Mouse (Mus musculus): ENCODE data around the gene Plg.

GRCm38 (mm10) chr17:12335115-12335514 is 43.3 kb upstream of the Plg start:
- TF ChIP-seq CTCF (IDR thresholded peaks at IDR 0.05; ENCODE audit: low read depth, low read length), result no peak
- TF ChIP-seq POLR2A (IDR thresholded peaks at IDR 0.05; ENCODE audit: borderline replicate concordance, low read depth, low read length), result no peak

Data from bone marrow macrophage, adult 2 months (primary cell).